Mouse (Mus musculus) right cerebral cortex, postnatal 36 days (tissue): ENCODE results near the gene Scamp4.
"Not testable (repeated sequence)": the region's sequence is repeated elsewhere in the genome, so short reads cannot be mapped to it uniquely, and the experiment has no call there.

Source experiments
- DNase-seq, 2 experiments: peaks; one replicate each; pipeline ENCODE4 v3.0.0; 2022; ENCODE audit warnings: low spot score in 2 of 2, mixed read lengths in 1 of 2

Scamp4 gene

GRCm38 (mm10) chr10:80578131-80578750 lies 24.4 kb upstream of the Scamp4 start:
- no peak for DNase-seq

DNA sequence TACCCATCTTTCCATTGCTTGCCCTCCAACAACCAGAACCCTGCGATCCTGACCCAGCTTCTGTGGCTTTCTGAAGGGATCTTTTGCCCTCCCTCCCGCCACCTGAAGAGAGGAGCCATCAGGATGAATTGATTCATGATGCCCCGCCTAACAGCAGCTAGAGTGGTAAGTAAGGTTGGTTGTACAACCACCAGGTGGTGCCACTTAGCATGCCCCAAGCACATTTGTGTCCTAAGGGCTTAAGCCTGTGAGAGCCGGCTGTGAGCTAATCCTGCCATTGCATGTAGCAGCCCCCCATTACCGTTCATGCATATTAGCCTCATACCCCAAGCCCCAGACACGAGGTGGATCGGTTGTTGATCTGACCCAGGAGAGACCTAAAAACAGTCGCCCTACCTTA lies 23.8 kb upstream of the Scamp4 start:
- DNase-seq: no peak

DNA sequence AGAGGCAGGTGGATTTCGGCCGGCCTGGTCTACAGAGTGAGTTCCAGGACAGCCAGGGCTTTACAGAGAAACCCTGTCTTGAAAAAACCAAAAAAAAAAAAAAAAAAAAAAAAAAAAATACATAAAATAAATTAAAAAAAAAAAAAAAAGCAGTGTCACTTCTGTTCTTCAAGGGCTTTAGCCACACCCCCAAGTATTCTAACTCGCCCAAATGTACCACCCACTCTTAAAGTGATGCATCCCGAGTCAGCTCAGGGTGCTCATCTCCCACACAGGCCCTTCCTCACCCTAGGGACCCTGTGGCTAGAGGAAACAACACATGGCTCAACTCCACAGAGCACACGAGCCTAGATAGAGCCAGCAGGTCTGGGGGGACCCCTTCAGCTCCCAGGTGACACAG lies 19.6 kb upstream of the Scamp4 start:
- DNase-seq: no peak

DNA sequence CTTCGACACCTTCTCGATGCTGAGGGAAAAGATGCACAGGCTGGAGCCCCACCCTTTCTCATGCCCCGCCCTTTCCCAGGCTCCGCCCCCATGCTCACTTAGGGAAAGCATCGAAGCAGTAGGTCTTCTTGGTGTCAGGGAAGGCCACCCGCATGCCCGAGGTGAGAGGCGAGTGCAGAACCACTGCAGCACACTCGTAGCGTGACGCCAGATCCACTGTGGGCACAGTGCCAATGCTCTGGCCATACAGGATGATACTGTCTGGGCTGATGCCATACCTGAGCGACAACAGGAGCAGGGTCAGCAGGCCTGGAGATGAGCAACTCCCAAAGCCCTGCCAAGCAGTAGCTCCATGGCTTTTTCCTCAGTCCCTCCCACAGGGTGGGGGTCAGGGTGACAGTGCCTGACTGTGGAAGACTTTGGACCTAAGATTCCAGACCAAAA lies 18.6 kb upstream of the Scamp4 start:
- DNase-seq: no peak

DNA sequence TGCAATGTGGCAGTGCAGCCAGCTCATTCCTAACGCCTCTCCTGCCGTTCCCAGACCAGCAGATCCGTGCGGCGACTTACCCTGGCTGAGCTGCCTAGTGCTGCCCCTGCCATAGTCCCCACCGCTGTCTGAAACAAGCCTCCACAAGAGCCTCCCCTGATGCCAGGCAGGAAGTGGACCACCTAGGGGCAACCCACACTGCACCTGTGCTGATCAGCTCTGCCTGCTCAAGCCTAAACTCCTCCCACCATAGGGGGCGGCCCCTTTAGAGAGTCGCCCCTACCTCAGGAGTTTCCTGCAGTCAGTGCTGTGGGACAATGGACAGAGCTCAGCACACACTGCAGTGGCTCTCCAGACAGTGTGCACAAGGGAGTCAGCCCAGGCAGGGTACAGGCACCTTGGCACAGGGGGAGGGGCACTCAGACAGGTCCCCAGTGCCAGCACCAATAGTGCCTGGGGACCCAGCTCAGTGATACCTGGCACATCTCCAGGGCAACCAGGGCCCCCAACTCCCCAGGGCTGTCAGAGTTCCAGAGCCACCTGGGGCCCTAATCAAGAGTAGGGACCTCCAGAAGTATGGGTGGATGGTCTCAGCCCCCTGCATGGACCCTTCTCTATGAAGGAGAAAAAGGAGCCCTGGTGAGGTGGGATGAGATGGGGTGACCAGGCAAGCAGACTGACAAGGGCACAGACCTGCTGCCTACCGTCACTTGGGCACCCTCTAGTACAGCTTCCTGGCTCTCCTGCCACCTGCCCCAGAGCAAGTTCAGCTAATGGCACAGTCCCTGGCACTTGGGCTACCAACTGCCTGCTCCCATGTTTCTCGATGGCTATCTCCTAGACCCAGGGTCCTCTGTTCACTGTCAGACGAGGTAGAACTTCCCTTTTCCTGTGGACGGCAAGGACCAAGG lies 17.8 kb upstream of the Scamp4 start:
- no peak for DNase-seq

- DNase-seq: no peak
Observed at GRCm38 (mm10) chr10:80585581-80585980, 17.1 kb upstream of the Scamp4 start.

DNA sequence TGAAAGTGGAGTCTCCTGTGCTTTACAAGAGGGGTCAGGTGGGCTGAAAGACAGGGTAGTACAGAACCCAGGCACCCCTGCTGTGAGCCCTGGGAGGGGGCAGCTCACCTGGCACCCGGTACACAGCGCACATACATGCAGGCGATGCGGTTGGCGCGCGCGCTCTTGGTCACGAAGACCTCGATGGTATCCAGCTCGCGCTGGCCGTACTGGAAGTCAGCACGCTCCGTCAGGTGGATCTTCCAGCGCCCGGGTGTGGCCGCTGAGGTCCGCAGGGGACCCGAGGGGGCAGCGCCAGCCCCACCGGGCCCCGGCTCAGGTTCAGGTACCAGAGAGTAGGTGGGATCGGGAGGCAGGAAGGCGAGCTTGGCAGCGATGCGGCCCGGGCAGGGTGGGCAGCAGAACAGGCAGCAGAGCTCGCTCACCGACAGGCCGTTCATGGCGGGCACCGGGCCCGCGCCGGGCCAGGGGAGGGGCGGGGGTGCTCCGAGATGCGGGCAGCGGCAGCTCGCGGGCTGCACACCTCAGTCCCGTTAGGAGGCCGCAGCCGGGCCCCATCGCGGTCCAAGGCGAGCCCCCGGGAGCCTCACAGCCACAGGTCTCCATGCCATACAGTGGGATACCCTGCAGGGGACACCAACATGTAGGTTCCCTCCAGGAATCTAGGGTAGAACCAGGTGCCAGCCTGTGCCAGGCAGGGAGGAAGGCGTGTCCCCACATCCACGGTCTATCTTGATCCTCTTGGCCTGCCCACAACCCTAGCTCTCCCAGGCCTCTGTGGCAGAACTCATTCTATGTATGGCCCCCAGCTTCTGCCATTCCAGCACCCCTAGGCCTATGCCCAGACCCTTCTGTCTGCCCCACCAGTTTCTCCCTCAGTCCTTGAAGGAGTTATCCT lies 16.0 kb upstream of the Scamp4 start:
- DNase-seq: no peak

GRCm38 (mm10) chr10:80587305-80587657 lies 15.4 kb upstream of the Scamp4 start:
- DNase-seq: no peak

- no peak for DNase-seq
Observed at GRCm38 (mm10) chr10:80589127-80589878, 13.4 kb upstream of the Scamp4 start.

GRCm38 (mm10) chr10:80589879-80590854 lies 12.5 kb upstream of the Scamp4 start, which contains the start of gene Abhd17a:
Gene Abhd17a, minus strand, starts transcription at chr10:80590341.
- DNase-seq: peak; percentile 88 to 93

- no peak for DNase-seq
Observed at GRCm38 (mm10) chr10:80596318-80596717, 6.4 kb upstream of the Scamp4 start.

DNA sequence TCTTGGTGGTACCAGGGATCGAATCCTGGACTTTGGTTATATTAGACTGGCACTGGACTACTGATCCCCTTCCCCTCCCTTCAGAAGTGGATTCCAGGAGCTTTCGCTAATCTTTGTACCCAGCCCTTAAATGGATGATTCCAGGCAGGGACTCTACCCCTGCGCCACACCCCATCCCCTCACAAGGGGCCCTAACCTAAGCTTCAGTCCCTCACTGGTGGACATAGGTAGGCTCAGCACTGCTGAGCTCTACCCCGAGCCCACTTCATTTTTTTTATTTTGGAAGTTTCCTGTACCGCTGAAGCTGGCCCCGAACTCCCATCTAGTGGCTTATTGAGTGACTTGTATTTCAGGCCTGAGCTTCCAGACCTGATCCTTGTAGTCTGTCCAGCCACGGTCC lies 692 bp downstream of the Scamp4 start:
- DNase-seq: no peak

- no peak for DNase-seq
Observed at GRCm38 (mm10) chr10:80604001-80604509, 1.4 kb downstream of the Scamp4 start.

DNA sequence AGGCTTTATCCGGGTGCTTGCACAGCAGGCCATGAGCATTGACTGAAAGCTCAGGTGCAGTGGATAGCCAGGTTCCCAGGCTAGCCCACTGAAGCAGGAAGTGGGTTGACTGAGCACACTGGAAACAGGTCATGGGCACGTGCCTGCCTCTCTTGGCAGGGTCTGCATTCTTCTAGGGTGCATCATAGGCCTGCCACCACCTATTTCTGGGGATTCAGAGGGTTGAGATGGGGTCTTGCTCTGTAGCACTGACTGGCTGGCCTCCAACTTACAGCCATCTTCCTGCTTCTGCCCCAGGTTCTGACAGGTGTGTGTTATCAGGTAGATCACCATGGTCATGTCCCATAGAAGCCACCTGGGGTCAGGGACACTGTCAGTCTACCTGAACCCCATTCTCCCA lies 2.3 kb downstream of the Scamp4 start:
- no peak for DNase-seq

DNA sequence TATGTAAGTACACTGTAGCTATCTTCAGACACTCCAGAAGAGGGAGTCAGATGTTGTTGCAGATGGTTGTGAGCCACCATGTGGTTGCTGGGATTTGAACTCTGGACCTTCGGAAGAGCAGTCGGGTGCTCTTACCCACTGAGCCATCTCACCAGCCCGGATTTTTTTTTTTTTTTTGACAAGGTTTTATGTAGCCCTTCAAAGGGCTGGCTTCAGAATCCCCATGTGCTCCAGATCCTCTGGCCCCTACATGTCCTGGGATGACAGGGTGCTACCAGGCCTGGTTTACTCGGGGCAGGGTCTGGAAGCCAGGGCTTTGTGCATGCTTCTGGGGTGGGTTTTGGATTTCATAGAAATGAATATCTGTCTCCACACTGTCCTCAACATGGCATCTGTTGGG lies 3.0 kb downstream of the Scamp4 start, which contains the start of gene Gm49322:
Gene Gm49322 (plus strand): TSS at position 301 of the 400 bp plus-strand sequence.
- not testable (repeated sequence) for DNase-seq

DNA sequence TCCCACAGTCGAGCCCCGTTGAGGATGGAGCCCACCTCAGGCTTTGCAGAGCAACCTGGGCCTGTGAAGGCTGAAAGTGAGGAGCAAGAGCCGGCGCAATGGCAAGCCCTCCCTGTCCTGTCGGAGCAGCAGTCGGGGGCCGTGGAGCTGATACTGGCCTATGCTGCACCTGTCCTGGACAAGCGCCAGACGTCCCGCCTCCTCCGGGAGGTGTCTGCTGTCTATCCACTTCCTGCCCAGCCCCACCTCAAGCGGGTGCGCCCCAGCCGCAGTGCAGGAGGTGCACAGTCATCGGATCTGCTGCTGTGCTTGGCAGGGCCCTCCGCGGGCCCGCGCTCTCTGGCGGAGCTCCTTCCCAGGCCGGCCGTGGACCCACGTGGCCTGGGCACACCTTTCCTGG lies 3.6 kb downstream of the Scamp4 start:
- no peak for DNase-seq

DNA sequence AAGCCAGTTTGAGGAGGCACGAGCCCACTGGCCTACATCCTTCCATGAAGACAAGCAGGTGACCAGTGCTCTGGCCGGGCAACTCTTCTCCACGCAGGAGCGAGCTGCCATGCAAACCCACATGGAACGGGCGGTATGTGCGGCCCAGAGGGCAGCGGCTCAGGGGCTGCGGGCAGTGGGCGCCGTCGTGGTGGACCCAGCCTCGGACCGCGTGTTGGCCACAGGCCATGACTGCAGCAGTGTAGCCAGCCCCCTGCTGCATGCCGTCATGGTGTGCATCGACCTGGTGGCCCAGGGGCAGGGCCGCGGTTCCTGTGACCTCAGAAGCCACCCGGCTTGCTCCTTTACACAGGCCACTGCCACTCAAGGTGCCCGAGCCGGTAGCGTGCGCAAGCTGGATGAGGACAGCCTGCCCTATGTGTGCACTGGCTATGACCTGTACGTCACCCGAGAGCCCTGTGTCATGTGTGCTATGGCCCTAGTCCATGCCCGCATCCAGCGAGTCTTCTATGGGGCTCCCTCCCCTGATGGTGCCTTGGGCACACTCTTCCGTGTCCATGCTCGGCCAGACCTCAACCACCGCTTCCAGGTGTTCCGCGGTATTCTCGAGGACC lies 4.2 kb downstream of the Scamp4 start:
- DNase-seq: no peak

- no peak for DNase-seq
Observed at GRCm38 (mm10) chr10:80608435-80608834, 5.8 kb downstream of the Scamp4 start.

GRCm38 (mm10) chr10:80609269-80609924 lies 6.7 kb downstream of the Scamp4 start:
- DNase-seq: no peak
